Mouse (Mus musculus): ENCODE measurements around the gene Btd. TPM values are rescaled to one million over a fixed set of nuclear protein-coding genes. Genes with fewer than 3 reads are reported as not detected.

Btd gene
- polyA plus RNA-seq, 1 experiment = 42.9 TPM

DNA sequence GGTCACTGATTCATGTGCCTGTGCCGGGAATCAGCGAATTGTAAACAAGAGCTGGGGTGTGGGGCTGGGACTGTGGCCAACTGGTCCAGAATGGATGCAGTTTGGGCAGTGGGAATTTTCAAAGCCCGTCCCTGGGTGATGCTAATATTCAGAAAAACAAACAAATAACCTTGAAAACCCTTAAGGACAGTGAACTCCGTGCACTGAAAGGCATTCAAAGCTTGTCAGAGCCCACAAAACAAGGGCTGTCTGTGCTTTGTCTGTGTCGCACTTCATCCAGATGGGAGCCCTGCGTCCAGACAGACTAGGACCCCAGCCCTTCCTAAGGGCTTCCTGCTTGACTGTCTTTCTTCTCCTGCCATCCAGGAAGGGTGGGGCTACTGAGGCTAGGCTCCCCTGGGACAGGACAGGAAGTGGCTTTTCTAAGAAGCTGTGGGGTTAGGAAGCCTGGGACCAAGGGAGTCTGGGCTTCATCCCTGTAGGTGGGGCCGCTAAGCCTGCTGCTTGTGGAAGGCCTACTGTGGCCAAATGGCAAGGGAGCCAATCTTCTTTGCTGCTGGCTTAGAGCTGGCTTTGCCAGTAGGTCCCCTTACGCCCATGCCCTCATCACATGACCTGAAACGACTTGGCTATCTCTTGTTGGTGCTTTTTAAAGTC is 21.9 kb downstream of the Btd start:
- Histone ChIP-seq H3K36me3 (ENCODE audit: control insufficient read depth, insufficient read depth, low read length) (0 out of 2 replicates have a peak, but pooled peaks cover 5% of the 10 kb centered on the region), H3K4me1 (replicated peaks; ENCODE audit: control insufficient read depth, insufficient read depth, low read length) (peaks cover 31% of the 10 kb centered on the region), H3K27ac (ENCODE audit: control insufficient read depth, insufficient read depth, low read length) (no peak overlapping the region), H3K27me3 (ENCODE audit: control insufficient read depth, insufficient read depth, low read length) (no peaks in the 10 kb centered on the region), H3K4me3 (ENCODE audit: control insufficient read depth, insufficient read depth, low read length) (peak overlapping the region; percentile 48; the same call in 1 of the 2 replicates)
- DNase-seq = no peak
- TF ChIP-seq POLR2A (IDR thresholded peaks at IDR 0.05; ENCODE audit: control insufficient read depth, extremely low read depth, insufficient read depth, low read length, poor library complexity) (no peak), CTCF (IDR thresholded peaks at IDR 0.05; ENCODE audit: borderline replicate concordance, control insufficient read depth, extremely low read depth, insufficient read depth, low read length, poor library complexity) (no peak)
- WGBS = 38% methylated on average over 9 of the region's 9 CpGs

DNA sequence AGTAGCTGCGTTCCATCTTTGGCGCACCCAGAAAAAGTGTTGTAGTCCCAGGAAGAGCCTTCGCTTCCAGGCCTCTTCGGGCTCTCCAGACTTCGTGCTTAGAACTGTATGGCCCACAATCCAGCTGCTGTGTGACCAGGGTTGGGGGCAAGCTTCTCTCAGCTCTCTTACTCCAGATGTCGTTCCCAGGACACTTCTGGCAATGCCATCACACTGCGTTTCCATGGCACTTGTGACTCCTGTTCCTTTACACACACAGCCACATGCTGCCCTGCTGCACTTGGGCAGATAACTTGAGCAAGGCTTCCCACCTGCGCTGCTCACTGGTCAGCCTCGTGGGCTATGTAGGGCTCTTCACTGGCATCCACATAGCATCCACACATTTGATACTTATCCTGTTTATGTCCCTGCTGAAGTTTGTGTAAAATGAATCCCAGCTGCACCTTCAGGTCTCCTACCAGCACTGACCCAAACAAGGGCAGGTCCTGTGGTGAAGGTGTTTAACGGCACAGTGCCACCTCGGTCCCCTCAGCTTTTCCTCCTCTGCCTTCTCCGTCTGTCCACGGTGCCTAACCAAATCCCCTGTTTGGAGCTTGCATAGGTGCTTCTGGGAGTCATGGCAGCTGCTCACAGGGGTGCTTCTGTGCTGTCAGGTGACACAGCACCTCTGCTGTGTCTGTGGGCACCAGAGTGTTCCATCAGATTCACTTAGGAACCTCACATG is 22.7 kb downstream of the Btd start:
- 96% methylated on average over 13 of the region's 13 CpGs for WGBS

DNA sequence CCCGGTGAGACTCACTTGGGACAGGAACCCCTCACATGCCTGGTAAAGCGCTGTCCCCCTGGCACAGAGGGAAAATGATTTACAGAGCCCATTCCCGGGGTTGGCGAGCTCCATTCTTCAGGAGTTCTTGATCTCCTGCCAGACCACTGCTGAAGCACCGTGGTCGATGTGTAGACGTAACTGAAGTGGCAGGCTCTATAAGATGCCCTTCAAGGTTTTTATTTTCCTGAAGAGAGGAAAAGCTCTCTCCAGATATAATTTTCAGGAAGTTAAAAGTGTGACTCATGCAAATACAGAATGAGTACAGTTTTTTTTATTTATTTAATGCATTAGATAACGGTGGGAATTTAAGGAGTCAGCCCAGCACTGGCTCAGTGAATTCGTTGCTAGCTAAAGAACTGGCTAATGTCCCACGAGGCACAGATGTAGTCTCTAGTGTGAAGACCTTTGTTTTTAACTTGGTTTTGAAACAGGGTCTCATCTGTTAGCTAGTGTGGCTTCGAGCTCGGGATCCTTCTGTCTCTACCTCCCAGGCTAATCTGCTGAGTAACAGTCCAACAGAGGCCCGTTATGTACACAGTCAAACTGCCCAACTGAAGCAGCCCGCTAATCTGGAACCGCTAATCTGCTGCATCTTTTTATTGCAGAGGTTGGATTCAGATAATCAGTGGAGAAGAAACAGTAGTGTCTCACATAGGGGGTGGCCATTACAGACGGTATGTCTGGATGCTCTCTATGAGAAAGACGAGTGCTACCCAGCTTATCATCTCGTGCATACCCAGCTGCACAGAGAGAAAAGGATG is 23.5 kb downstream of the Btd start:
- Histone ChIP-seq H3K27me3 (ENCODE audit: control insufficient read depth, insufficient read depth, low read length) (no peaks in the 10 kb centered on the region), H3K36me3 (ENCODE audit: control insufficient read depth, insufficient read depth, low read length) (0 out of 2 replicates have a peak, but pooled peaks cover 5% of the 10 kb centered on the region), H3K27ac (ENCODE audit: control insufficient read depth, insufficient read depth, low read length) (no peak overlapping the region), H3K4me1 (replicated peaks; ENCODE audit: control insufficient read depth, insufficient read depth, low read length) (peaks cover 43% of the 10 kb centered on the region), H3K4me3 (ENCODE audit: control insufficient read depth, insufficient read depth, low read length) (no peak overlapping the region)
- DNase-seq = no peak
- 57% methylated on average over 18 of the region's 18 CpGs for WGBS
- TF ChIP-seq CTCF (IDR thresholded peaks at IDR 0.05; ENCODE audit: borderline replicate concordance, control insufficient read depth, extremely low read depth, insufficient read depth, low read length, poor library complexity) (no peak), POLR2A (IDR thresholded peaks at IDR 0.05; ENCODE audit: control insufficient read depth, extremely low read depth, insufficient read depth, low read length, poor library complexity) (no peak)

More for the DNA sequence above, 22.7 kb downstream of the Btd start:
- H3K4me1 ChIP-seq (replicated peaks; ENCODE audit: control insufficient read depth, insufficient read depth, low read length) = peaks cover 37% of the 10 kb centered on the region
- H3K36me3 ChIP-seq (ENCODE audit: control insufficient read depth, insufficient read depth, low read length) = 0 out of 2 replicates have a peak, but pooled peaks cover 5% of the 10 kb centered on the region
- no peak overlapping the region for H3K4me3 ChIP-seq (ENCODE audit: control insufficient read depth, insufficient read depth, low read length)
- H3K27me3 ChIP-seq (ENCODE audit: control insufficient read depth, insufficient read depth, low read length) = no peaks in the 10 kb centered on the region
- TF ChIP-seq CTCF (IDR thresholded peaks at IDR 0.05; ENCODE audit: borderline replicate concordance, control insufficient read depth, extremely low read depth, insufficient read depth, low read length, poor library complexity) (no peak), POLR2A (IDR thresholded peaks at IDR 0.05; ENCODE audit: control insufficient read depth, extremely low read depth, insufficient read depth, low read length, poor library complexity) (no peak)
- no peak for DNase-seq
- H3K27ac ChIP-seq (ENCODE audit: control insufficient read depth, insufficient read depth, low read length) = no peak overlapping the region

DNA sequence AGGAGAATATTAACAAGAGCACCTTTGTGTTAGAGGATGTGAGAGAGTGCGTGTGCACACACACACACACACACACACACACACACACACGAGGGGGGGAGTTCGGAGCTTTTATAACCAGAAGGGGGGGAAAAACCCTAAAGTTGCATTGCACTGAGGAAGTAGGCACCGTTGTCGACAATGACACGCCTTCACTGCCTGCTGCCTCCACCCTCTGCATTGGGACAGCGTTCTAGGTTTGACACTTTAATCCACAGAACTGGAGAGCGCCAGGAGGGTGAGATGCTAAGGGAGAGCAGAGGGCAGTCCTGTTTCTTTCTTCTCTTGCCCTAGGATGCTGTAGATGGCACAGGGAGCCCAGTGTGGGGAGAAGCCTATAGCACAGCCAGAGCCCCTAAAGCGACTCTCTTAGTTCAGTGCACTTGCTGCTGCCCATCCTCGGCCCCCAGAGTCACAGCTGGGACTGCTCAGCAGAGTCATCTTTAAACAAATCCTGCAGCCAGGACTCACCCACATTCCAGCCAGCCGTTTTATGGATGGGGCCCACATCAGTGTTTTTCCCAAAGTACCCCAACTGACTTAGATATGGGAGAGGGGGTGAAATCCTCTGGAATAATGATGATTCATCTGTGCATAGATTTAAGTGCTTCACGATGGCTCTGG is 24.2 kb downstream of the Btd start:
- Histone ChIP-seq H3K4me3 (ENCODE audit: control insufficient read depth, insufficient read depth, low read length) (no peak overlapping the region), H3K27me3 (ENCODE audit: control insufficient read depth, insufficient read depth, low read length) (no peaks in the 10 kb centered on the region), H3K36me3 (ENCODE audit: control insufficient read depth, insufficient read depth, low read length) (0 out of 2 replicates have a peak, but pooled peaks cover 5% of the 10 kb centered on the region), H3K4me1 (replicated peaks; ENCODE audit: control insufficient read depth, insufficient read depth, low read length) (peaks cover 50% of the 10 kb centered on the region), H3K27ac (ENCODE audit: control insufficient read depth, insufficient read depth, low read length) (no peak overlapping the region)
- WGBS = 28% methylated on average over 12 of the region's 12 CpGs
- no peak for TF ChIP-seq CTCF (IDR thresholded peaks at IDR 0.05; ENCODE audit: borderline replicate concordance, control insufficient read depth, extremely low read depth, insufficient read depth, low read length, poor library complexity)
- no peak for TF ChIP-seq POLR2A (IDR thresholded peaks at IDR 0.05; ENCODE audit: control insufficient read depth, extremely low read depth, insufficient read depth, low read length, poor library complexity)
- no peak for DNase-seq

DNA sequence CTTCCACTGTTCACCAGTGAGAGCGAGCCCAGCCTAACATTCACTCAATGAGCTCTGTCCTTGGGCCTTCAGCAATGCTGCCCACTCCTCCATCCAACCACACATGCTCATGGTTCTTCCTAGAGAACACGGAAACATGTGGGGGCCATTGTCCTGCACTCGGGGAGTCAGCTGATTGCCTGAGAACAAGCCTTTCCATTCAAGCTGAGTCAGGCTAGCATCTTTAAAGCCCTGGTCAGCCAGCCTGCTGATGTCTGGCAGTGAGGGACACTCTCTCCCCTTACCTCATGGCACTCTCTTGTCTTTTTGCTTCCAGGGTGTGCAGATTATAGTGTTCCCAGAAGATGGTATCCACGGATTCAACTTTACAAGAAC is 24.7 kb downstream of the Btd start:
- no peak for DNase-seq
- WGBS = 92% methylated on average over 4 of the region's 4 CpGs
- no peaks in the 10 kb centered on the region for H3K27me3 ChIP-seq (ENCODE audit: control insufficient read depth, insufficient read depth, low read length)
- peaks cover 56% of the 10 kb centered on the region for H3K4me1 ChIP-seq (replicated peaks; ENCODE audit: control insufficient read depth, insufficient read depth, low read length)
- 0 out of 2 replicates have a peak, but pooled peaks cover 5% of the 10 kb centered on the region for H3K36me3 ChIP-seq (ENCODE audit: control insufficient read depth, insufficient read depth, low read length)
- TF ChIP-seq CTCF (IDR thresholded peaks at IDR 0.05; ENCODE audit: borderline replicate concordance, control insufficient read depth, extremely low read depth, insufficient read depth, low read length, poor library complexity) = no peak
- no peak for TF ChIP-seq POLR2A (IDR thresholded peaks at IDR 0.05; ENCODE audit: control insufficient read depth, extremely low read depth, insufficient read depth, low read length, poor library complexity)
- no peak overlapping the region for H3K27ac ChIP-seq (ENCODE audit: control insufficient read depth, insufficient read depth, low read length)
- H3K4me3 ChIP-seq (ENCODE audit: control insufficient read depth, insufficient read depth, low read length) = no peak overlapping the region

Data from thymus, adult 2 months (tissue).